Mouse (Mus musculus) testis, adult 2 months (tissue): ENCODE results near the gene Gm21969. TPM values are rescaled to one million over a fixed set of nuclear protein-coding genes. Genes with fewer than 3 reads are reported as not detected.

ENCODE experiments used
- H3K27ac ChIP-seq: fragments of 200-500 bp; 2 replicates; pipeline ENCODE4 v1.5.1; 2012; ENCODE audit warnings: low read depth, low read length; ENCODE audit not compliant: control insufficient read depth, insufficient read depth
- H3K27me3 ChIP-seq: fragments of 200-500 bp; 2 replicates; pipeline ENCODE4 v1.6.1; 2012; ENCODE audit warnings: mild to moderate bottlenecking, low read length, moderate library complexity; ENCODE audit not compliant: control insufficient read depth, insufficient read depth
- H3K36me3 ChIP-seq: fragments of 200-500 bp; 2 replicates; pipeline ENCODE4 v1.6.1; 2012; ENCODE audit warnings: mild to moderate bottlenecking, low read length; ENCODE audit not compliant: control insufficient read depth, insufficient read depth
- H3K4me1 ChIP-seq: fragments of 200-500 bp; 2 replicates; pipeline ENCODE4 v1.6.1; 2012; ENCODE audit warnings: low read length; ENCODE audit not compliant: control insufficient read depth, insufficient read depth
- H3K4me3 ChIP-seq: fragments of 200-500 bp; 2 replicates; pipeline ENCODE4 v1.5.1; 2012; ENCODE audit warnings: low read depth, mild to moderate bottlenecking, low read length, moderate library complexity, mixed read lengths; ENCODE audit not compliant: control insufficient read depth
- CTCF ChIP-seq: fragments of 200-500 bp; IDR thresholded peaks from 2 replicates; pipeline ENCODE4 v1.5.1; 2012; ENCODE audit warnings: low read depth, mild to moderate bottlenecking, inconsistent platforms, low read length, moderate library complexity; ENCODE audit not compliant: control insufficient read depth, insufficient read depth, insufficient replicate concordance
- POLR2A ChIP-seq: fragments of 200-500 bp; IDR thresholded peaks from 2 replicates; pipeline ENCODE4 v1.6.1; 2012; ENCODE audit warnings: low read depth, mild to moderate bottlenecking, inconsistent platforms, low read length, moderate library complexity; ENCODE audit not compliant: control insufficient read depth
- polyA plus RNA-seq: library from polyadenylated mRNA; depleted of rRNA; stranded (reverse); fragments of >200 nt; gene quantifications from 2 replicates; pipeline ENCODE4 v1.2.3, GENCODE M21; 2012

Gene Gm21969
- polyA plus RNA-seq, 1 experiment, result not detected

DNA sequence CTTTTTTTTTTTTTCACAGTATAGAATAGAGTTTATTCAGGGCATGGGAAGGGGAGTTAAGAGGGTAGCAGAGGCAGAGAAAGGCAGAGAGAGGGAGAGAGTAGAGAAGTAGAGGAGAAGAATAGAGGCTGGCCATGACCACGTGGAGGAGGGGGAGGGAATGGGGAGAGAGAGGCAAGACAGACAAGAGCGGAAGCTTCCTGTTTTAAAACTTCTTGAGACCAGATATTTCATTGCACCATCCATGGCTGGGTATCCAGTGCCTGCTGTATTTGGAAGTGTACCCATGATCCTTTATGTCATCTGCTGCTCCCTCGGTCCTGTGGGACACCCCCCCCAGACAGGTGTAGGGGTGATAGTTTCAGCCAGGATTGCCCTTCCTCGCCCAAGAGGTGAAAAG, 6.0 kb downstream of the Gm21969 start:
- TF ChIP-seq CTCF (no peak), POLR2A (no peak)
- Histone ChIP-seq H3K4me1 (no peaks in the 10 kb centered on the region; the same call in 1 of the 2 replicates), H3K27ac (no peak overlapping the region), H3K36me3 (no peaks in the 10 kb centered on the region), H3K27me3 (no peaks in the 10 kb centered on the region), H3K4me3 (no peak overlapping the region)

DNA sequence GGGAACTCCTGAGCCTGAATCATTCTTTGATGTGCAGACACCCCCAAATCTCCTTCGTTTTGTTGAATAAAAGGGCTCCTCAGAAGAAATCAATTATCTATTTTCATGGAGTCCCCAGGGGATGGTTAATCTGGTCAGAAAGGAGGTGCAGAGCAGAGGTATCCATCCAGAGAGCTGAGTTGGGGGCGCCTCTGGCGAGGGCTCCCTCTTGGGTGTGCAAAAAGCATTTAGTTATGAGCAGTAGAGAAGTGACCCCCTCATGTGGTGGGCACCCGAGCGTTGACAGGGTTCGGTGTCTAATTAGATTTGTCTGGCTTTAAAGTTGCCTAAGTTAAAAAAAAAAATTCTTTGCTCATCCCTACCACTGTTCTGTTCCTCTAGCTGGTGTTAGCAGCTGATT, 8.0 kb downstream of the Gm21969 start:
- no peak for TF ChIP-seq POLR2A
- TF ChIP-seq CTCF, result no peak
- no peaks in the 10 kb centered on the region for H3K27me3 ChIP-seq
- H3K36me3 ChIP-seq, result no peaks in the 10 kb centered on the region
- no peak overlapping the region for H3K4me3 ChIP-seq
- H3K4me1 ChIP-seq, result peaks cover 3% of the 10 kb centered on the region
- no peak overlapping the region for H3K27ac ChIP-seq

DNA sequence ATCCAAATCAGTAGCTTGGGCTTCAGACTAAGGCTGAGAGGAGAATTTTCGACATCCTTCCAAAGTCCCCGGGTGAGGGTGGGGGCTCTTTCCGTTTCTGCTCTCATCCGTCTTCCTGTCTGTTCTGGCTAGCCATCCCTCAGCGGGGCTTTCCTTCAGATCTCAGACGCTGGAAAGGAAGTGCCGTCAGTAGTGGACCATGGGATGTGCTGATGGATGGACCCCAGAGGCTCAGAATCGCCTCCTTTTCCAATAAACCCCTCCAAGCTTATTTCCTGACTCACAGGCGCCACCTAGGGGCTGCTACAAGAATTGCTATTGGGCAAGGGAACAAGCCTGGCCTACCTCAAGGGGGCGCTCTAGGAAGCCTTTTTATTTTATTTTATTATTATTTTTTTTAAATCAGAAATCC, 8.6 kb downstream of the Gm21969 start:
- Histone ChIP-seq H3K36me3 (no peaks in the 10 kb centered on the region), H3K4me3 (no peak overlapping the region; the same call in 1 of the 2 replicates), H3K27me3 (no peaks in the 10 kb centered on the region), H3K27ac (no peak overlapping the region), H3K4me1 (peaks cover 3% of the 10 kb centered on the region)
- TF ChIP-seq POLR2A (no peak), CTCF (peak; percentile 88)

DNA sequence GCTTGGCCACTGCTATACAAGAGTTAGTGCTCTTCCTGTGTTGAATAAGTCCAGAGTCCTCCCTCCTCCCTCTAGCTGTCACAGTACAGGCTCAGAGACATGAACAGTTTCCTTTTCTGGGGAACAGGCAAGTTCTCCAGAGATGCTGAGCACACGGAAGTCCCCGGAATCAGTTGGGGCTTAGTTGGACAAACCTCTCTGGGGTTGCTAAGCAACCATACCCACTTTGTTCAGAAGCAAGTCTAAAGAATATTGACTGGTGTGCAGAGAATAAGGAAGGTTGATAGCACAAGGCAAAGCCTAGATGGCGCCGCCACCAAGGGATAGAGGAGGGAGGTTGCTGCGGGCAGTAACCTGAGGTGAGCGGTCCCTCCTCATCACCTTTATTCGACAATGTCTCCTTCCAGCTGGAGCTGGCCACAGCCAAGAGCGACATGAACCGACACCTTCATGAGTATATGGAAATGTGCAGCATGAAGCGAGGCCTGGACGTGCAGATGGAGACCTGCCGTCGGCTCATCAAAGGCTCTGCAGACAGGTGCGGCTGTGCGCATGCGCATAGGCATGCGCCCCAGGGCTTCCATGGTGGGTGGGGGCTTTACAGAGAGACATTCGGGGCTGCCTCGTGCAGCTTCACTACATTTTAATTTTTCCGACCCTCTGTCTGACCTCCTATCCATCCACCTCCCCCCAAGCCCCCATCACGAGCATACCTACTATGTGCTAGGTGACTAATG, 11.7 kb downstream of the Gm21969 start:
- H3K36me3 ChIP-seq, result no peaks in the 10 kb centered on the region
- H3K4me1 ChIP-seq, result peaks cover 3% of the 10 kb centered on the region
- TF ChIP-seq CTCF (no peak), POLR2A (no peak)
- no peaks in the 10 kb centered on the region for H3K27me3 ChIP-seq
- peak overlapping the region; percentile 33 for H3K4me3 ChIP-seq
- H3K27ac ChIP-seq, result no peak overlapping the region

DNA sequence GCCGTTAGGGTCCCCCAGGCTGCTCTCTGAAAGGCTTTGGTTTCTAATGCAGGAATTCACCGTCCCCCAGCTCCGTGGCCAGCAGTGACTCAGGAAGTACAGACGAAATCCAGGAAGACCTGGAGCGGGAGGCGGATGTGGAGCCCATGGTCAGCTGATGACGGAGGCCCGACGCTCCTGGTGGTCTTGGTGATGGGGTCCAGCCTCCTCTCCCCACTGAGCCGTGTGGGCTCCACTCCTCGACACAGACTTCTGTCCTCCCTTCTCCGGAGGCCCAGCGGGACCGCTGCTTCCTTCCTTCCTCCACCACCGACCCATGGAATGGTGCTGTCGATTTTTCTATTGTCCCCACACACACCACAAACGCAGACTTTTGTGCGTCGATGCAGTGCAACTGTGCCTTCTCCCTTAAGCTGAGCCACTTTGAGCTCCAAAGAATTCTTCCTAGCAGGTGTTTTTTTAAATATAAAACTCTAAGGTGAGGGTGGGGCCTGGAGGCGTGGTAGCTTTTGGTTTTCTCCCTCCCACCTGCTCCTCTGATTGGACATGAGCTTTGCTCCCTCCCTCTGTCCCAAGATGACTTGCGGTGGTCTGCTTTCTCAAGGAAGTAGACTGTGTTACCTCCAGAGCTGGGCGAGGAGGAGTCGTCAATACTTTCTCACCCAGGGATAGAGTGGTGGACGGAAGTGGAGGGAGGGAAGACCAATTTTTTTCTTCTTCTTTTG, 13.5 kb downstream of the Gm21969 start:
- peak overlapping the region; percentile 54 for H3K4me3 ChIP-seq
- no peaks in the 10 kb centered on the region for H3K27me3 ChIP-seq
- H3K27ac ChIP-seq, result no peak overlapping the region
- H3K36me3 ChIP-seq, result no peaks in the 10 kb centered on the region
- no peak for TF ChIP-seq POLR2A
- TF ChIP-seq CTCF, result no peak
- H3K4me1 ChIP-seq, result peaks cover 3% of the 10 kb centered on the region

DNA sequence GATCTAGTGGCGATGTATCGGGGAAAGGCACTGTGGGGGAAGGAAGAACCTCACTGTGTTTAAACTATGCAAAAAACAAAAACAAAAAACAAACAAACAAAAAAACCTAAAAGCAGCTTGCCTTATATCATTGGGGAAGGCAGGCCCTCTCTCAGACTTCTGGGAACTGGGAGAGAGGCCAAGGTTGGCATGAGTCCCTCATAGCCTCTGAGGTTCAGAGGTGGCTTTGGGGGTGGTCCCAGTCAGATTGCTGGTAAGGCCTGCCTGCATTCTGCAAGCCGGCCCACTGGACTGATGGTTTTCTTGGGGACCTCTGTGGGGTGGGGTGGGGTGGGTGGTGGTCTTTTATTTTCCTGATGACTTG, 14.0 kb downstream of the Gm21969 start:
- TF ChIP-seq CTCF (no peak), POLR2A (no peak)
- Histone ChIP-seq H3K36me3 (no peaks in the 10 kb centered on the region), H3K27me3 (no peaks in the 10 kb centered on the region), H3K4me3 (no peak overlapping the region), H3K27ac (no peak overlapping the region), H3K4me1 (peaks cover 3% of the 10 kb centered on the region)

DNA sequence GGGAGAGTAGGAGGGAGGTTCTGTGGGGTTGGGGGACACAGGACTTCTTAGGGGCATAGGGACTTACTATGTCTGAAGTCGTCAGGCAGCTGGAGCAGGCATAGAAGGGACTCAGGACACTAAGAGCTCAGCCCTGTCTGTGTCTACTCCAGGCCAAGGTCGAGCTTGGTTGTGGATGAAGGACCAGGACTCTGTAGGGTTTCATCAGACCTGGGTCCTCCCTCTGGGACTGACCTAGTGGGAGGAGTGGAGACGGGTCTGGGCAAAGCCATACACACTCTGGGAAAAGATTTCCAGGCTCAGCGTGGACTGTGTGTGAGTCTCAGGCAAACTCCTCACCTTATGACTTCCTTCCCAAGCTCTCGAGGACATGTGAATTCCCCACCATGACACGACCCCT, 16.8 kb downstream of the Gm21969 start:
- H3K27me3 ChIP-seq, result no peaks in the 10 kb centered on the region
- TF ChIP-seq CTCF (no peak), POLR2A (no peak)
- H3K4me1 ChIP-seq, result peaks cover 9% of the 10 kb centered on the region
- H3K27ac ChIP-seq, result no peak overlapping the region
- no peaks in the 10 kb centered on the region for H3K36me3 ChIP-seq
- H3K4me3 ChIP-seq, result no peak overlapping the region
